Mouse (Mus musculus) MEL (cell line): ENCODE measurements around the gene Ncs1.
A peak's percentile ranks its signal among the peaks of the same experiment; 100 is the strongest.

ENCODE experiments used
- CTCF ChIP-seq, 3 experiments: IDR thresholded peaks in 2 of 3; conservative IDR thresholded peaks in 1 of 3; 2 replicates each; pipeline ENCODE4 v1.5.1; 2011 to 2012; ENCODE audit warnings: low read length in 3 of 3, low read depth in 2 of 3, mild to moderate bottlenecking in 2 of 3, improper control_type of control experiment in 1 of 3, inconsistent platforms in 1 of 3, mixed read lengths in 1 of 3, moderate library complexity in 1 of 3; ENCODE audit not compliant: control insufficient read depth in 1 of 3, insufficient read depth in 1 of 3, poor library complexity in 1 of 3, severe bottlenecking in 1 of 3
- ELF1 ChIP-seq: IDR thresholded peaks from 2 replicates; pipeline ENCODE4 v1.6.1; 2014; ENCODE audit warnings: low read depth, mild to moderate bottlenecking, inconsistent platforms, low read length, improper control_type of control experiment, moderate library complexity
- EP300 ChIP-seq, 2 experiments: IDR thresholded peaks; 2 replicates each; pipeline ENCODE4 v1.6.1; 2011; ENCODE audit warnings: improper control_type of control experiment in 2 of 2, low read length in 2 of 2, low read depth in 1 of 2, mild to moderate bottlenecking in 1 of 2
- ETS1 ChIP-seq: IDR thresholded peaks from 2 replicates; pipeline ENCODE4 v1.6.1; 2012; ENCODE audit warnings: low read depth, mild to moderate bottlenecking, inconsistent platforms, low read length, improper control_type of control experiment, moderate library complexity
- GATA1 ChIP-seq: IDR thresholded peaks from 2 replicates; pipeline ENCODE4 v1.6.1; 2011; ENCODE audit warnings: low read depth, low read length, improper control_type of control experiment
- MAX ChIP-seq: IDR thresholded peaks from 2 replicates; pipeline ENCODE4 v1.6.1; 2011; ENCODE audit warnings: low read length, improper control_type of control experiment
- MXI1 ChIP-seq: IDR thresholded peaks from 2 replicates; pipeline ENCODE4 v1.6.1; 2011; ENCODE audit warnings: mild to moderate bottlenecking, low read depth, low read length, improper control_type of control experiment
- MYC ChIP-seq: IDR thresholded peaks from 2 replicates; pipeline ENCODE4 v1.6.1; 2011; ENCODE audit warnings: low read depth, mild to moderate bottlenecking, low read length, improper control_type of control experiment, moderate library complexity
- POLR2A ChIP-seq, 2 experiments: IDR thresholded peaks; 2 replicates each; pipeline ENCODE4 v1.6.1; 2011 to 2012; ENCODE audit warnings: low read length in 2 of 2, mild to moderate bottlenecking in 2 of 2, control low read depth in 1 of 2, improper control_type of control experiment in 1 of 2, low read depth in 1 of 2, moderate library complexity in 1 of 2; ENCODE audit not compliant: control insufficient read depth in 1 of 2, insufficient read depth in 1 of 2, poor library complexity in 1 of 2
- RAD21 ChIP-seq: IDR thresholded peaks from 2 replicates; pipeline ENCODE4 v1.6.1; 2011; ENCODE audit warnings: mild to moderate bottlenecking, low read depth, low read length, improper control_type of control experiment
- SIN3A ChIP-seq: IDR thresholded peaks from 2 replicates; pipeline ENCODE4 v1.6.1; 2012; ENCODE audit warnings: low read length, improper control_type of control experiment, inconsistent platforms
- TAL1 ChIP-seq: IDR thresholded peaks from 2 replicates; pipeline ENCODE4 v1.6.1; 2012; ENCODE audit warnings: mild to moderate bottlenecking, inconsistent platforms, low read length, moderate library complexity, mixed read lengths
- TBP ChIP-seq: IDR thresholded peaks from 2 replicates; pipeline ENCODE4 v1.8.0; 2011; ENCODE audit warnings: low read depth, low read length, improper control_type of control experiment

DNA sequence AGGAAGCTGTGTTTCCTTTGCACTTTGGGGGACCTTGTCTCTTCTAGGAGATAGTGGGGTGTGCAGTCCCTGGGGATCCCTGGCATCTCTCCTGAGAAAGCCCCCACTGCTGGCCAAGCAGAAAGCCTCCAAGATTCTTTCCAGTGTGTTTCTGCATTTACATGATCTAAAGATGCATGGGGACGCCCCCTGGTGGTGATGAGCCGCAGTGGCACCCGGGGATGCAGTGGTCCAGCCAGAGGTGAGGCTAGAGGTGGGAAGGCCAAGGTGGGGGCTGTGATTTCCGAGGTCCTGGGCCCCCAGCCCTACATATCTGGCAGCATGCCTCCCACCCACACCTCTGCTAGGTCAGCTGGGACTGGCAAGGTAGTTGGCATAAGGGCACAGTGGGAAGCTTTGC lies 49.4 kb downstream of the Ncs1 start:
- TF ChIP-seq CTCF (IDR thresholded peaks at IDR 0.05 in 2 of 3, conservative IDR thresholded peaks at IDR 0.05 in 1 of 3; ENCODE audit: control insufficient read depth in 1 of 3, insufficient read depth in 1 of 3, low read depth in 2 of 3, low read length in 3 of 3, poor library complexity in 1 of 3, severe bottlenecking in 1 of 3) (peak; percentile 90 to 97 (median 91)), ELF1 (no peak), MXI1 (no peak), POLR2A (IDR thresholded peaks at IDR 0.05; ENCODE audit: control insufficient read depth in 1 of 2, insufficient read depth in 1 of 2, low read depth in 1 of 2, low read length in 2 of 2, poor library complexity in 1 of 2) (no peak), GATA1 (no peak), MYC (no peak), MAX (no peak), TBP (no peak), ETS1 (no peak), SIN3A (no peak), EP300 (IDR thresholded peaks at IDR 0.05; ENCODE audit: low read depth in 1 of 2, low read length in 2 of 2) (no peak), TAL1 (no peak), RAD21 (peak; percentile 45)
